ENCODE assay signal across 7 mouse cellular contexts in the genomic region with DNA sequence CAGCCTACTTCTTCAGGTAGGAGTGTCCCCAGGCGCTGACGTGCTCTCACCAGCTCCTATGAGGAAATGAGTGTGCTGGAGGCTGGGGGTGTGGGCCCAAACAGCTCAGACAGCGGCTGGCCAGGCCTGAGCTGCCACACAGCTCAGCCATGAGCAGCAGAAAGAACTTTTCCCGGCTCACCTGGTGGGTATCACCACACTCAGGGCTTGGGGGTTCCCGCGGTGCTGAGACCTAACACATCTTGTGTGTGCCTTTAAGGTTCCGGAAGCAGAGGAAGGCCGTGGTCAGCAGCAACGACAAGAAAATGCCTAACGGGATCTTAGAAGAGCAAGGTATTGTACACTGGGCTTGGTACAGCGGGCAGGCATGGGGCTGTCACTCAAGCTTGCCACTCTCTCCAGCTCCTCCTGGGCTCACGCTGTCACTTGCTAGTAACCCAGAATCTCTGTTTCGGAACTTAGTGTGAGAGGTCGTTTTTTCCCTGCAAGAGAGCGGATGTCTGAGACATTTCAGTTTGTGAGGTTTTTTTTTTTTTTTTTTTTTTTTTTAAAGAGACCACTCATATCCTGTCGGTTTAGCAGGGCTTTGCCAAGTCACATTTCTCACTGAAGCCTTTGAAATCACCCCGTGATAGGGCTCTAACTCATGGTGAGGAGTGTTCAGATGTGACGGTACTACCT.
A peak's percentile ranks its signal among the peaks of the same experiment; 100 is the strongest.
DNase-seq lines count a peak whose midpoint lies in the region; ATAC-seq and TF ChIP-seq lines count a peak whose summit lies in the region.

No protein-coding gene starts in this region.

- DNase-seq in CD4-positive helper T cell, adult 2 months (ENCODE audit: low read depth, low spot score): peak; percentile 79
- DNase-seq in lung, postnatal 36 days: peak; percentile 68
- DNase-seq in thymus, postnatal 36 days: peak; percentile 72 to 80
- DNase-seq in midbrain, embryonic 14.5 days: no peak
- no peak for DNase-seq in layer of hippocampus, adult 18-20 months (ENCODE audit: low spot score in 2 of 2)

- H3K9me3 ChIP-seq in kidney, embryonic 15.5 days (replicated peaks): no peaks in the 10 kb centered on the region
- no peaks in the 10 kb centered on the region for H3K9me3 ChIP-seq in midbrain, embryonic 14.5 days (ENCODE audit: control insufficient read depth, low read length)

- H3K27ac ChIP-seq in bone marrow, adult 2 months (ENCODE audit: control insufficient read depth, insufficient read depth, low read depth, low read length, poor library complexity): peak overlapping the region; percentile 89
- 0 out of 2 replicates have a peak overlapping the region, but pooled peaks have one; percentile 25 for H3K27ac ChIP-seq in kidney, embryonic 15.5 days
- H3K27ac ChIP-seq in midbrain, embryonic 14.5 days (replicated peaks; ENCODE audit: low read depth, low read length): no peak overlapping the region

- H3K27me3 ChIP-seq in kidney, embryonic 15.5 days: no peaks in the 10 kb centered on the region
- H3K27me3 ChIP-seq in midbrain, embryonic 14.5 days (ENCODE audit: control insufficient read depth, insufficient read depth, low read length): no peaks in the 10 kb centered on the region

- peak overlapping the region; percentile 41 for H3K4me2 ChIP-seq in kidney, embryonic 15.5 days
- no peak overlapping the region for H3K4me2 ChIP-seq in midbrain, embryonic 14.5 days (ENCODE audit: low read length)

- WGBS in bone marrow, adult 2 months: 7% methylated on average over 18 of the region's 18 CpGs
- 53% methylated on average over 18 of the region's 18 CpGs for WGBS in kidney, embryonic 15.5 days
- WGBS in midbrain, embryonic 14.5 days: 69% methylated on average over 18 of the region's 18 CpGs

- H3K36me3 ChIP-seq in kidney, embryonic 15.5 days: no peaks in the 10 kb centered on the region
- H3K36me3 ChIP-seq in midbrain, embryonic 14.5 days (ENCODE audit: control insufficient read depth, insufficient read depth, low read length): no peaks in the 10 kb centered on the region

- H3K4me1 ChIP-seq in bone marrow, adult 2 months (ENCODE audit: control insufficient read depth, insufficient read depth, low read length): peaks cover 7% of the 10 kb centered on the region; the same call in 1 of the 2 replicates
- no peaks in the 10 kb centered on the region for H3K4me1 ChIP-seq in kidney, embryonic 15.5 days
- no peaks in the 10 kb centered on the region for H3K4me1 ChIP-seq in midbrain, embryonic 14.5 days (ENCODE audit: control insufficient read depth, insufficient read depth, low read length)

- H3K9ac ChIP-seq in kidney, embryonic 15.5 days: no peak overlapping the region
- no peak overlapping the region for H3K9ac ChIP-seq in midbrain, embryonic 14.5 days (replicated peaks; ENCODE audit: low read length)

- TF ChIP-seq CTCF in bone marrow, adult 2 months (IDR thresholded peaks at IDR 0.05; ENCODE audit: control insufficient read depth, insufficient read depth, low read length): no peak

- peak overlapping the region; percentile 77 for H3K4me3 ChIP-seq in bone marrow, adult 2 months (replicated peaks; ENCODE audit: control insufficient read depth, low read depth, low read length)
- peak overlapping the region; percentile 20 for H3K4me3 ChIP-seq in kidney, embryonic 15.5 days (replicated peaks)
- H3K4me3 ChIP-seq in midbrain, embryonic 14.5 days (replicated peaks; ENCODE audit: low read depth, low read length): no peak overlapping the region

- TF ChIP-seq POLR2A in bone marrow, adult 2 months (IDR thresholded peaks at IDR 0.05; ENCODE audit: borderline replicate concordance, control insufficient read depth, low read depth, low read length): peak; percentile 88

- no peak for ATAC-seq in kidney, embryonic 15.5 days (replicated peaks; ENCODE audit: low FRiP score)
- no peak for ATAC-seq in midbrain, embryonic 14.5 days (ENCODE audit: low FRiP score, low TSS enrichment)

Comparison
In these comparisons a context has a peak if more than half of its experiments do, and no peak if none do; other contexts are left out.
1. DNase-seq: peak in CD4-positive helper T cell, adult 2 months (single experiment), lung, postnatal 36 days (single experiment) and thymus, postnatal 36 days (2 of 2); none in midbrain, embryonic 14.5 days (single experiment) and layer of hippocampus, adult 18-20 months (0 of 2).